Mouse (Mus musculus): ENCODE data around the gene Pafah1b3. TPM values are rescaled to one million over a fixed set of nuclear protein-coding genes. Genes with fewer than 3 reads are reported as not detected.
"Not testable (repeated sequence)": the region's sequence is repeated elsewhere in the genome, so short reads cannot be mapped to it uniquely, and the experiment has no call there.

Pafah1b3 gene
- 281 and 301 TPM in 2 replicates for polyA plus RNA-seq (2016; fragmentation: Nextera tagmentation; extraction: Ambion mirVana)

DNA sequence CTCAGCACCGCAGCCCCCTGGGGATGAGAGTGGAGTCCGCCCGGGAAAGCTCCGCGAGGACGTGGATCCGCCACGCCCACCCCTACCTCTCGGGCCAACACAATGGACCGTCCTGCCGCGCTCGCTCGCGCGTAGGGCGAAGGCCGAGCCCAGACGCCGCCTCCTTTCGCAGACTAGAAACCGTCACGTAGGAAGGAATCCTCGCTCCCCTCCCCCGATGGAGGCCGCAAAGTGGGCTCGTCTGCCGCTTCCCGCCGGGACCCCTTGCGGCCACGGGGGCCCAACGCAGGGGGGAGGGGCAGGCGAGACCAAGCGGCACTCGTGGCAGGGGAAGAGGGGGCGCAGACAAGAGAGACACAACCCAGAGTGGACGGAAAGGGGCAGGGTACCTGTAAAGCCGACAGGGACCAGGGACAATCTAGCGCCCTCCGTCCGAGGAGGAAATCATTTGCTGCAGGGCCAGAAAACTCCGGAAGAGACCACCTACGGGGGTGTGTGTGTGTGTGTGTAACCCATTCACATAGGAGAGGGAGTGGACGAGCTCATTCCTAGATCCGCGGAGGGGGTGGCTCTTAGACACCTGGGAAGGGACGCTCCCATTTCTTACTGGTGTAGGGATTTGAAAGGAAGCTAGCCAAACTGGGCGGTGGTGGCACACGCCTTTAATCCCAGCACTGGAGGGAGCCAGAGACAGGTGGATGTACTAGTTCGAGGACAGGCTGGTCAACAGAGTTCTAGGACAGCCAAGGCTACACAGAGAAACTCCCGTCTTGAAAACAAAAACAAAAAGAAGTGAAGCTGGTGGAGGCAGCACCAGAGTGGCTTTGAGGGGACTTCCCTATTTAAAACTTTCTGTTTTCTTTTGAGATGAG, at the start of gene Pafah1b3:
Gene Pafah1b3 (minus strand): TSS at position 533 of the 872 bp plus-strand sequence.
- H3K27ac ChIP-seq (replicated peaks) = peak within 1 kb of the TSS; percentile 93
- WGBS = under 1% methylated on average over 52 of the region's 52 CpGs

DNA sequence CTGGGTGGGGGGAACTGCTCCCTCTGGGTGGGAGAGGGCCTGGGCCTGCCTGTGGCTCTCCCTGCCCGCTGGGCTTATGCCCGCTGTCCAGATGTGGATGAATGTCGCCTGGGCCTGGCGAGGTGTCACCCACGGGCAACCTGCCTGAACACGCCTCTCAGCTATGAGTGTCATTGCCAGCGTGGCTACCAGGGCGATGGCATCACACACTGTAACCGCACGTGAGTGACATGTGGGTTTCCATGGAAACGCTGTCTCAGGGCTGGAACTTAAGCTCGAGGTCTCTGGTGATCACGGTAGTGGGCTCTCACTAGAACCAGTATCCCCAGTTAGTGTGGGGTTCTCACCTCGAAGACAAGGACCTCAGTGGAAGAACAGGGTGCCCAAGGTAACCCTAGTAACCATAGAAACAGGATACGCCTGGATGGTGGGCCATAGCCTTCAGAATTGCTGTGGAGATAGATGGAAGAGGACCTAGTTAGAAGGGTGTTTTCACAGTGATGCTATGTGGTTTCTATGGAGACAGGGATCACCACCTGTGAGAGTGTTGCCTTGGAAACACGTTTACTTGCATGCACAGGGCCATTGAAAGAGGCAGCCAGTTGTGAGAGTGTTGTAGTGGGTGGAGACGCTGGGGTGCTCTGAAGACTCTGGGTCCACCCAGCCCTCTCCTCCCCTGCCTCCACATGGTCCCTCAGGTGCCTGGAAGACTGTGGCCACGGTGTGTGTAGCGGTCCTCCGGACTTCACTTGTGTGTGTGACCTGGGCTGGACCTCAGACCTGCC, 43.4 kb upstream of the Pafah1b3 start:
- no peaks in the 10 kb centered on the region for H3K27me3 ChIP-seq (replicated peaks; ENCODE audit: low read depth, poor library complexity, severe bottlenecking)
- H3K36me3 ChIP-seq (replicated peaks) = peaks cover 95% of the 10 kb centered on the region
- H3K27ac ChIP-seq (replicated peaks) = no peak overlapping the region

More for the DNA sequence above, at the start of gene Pafah1b3:
- Histone ChIP-seq H3K4me1 (peaks cover 23% of the 10 kb centered on the region), H3K4me3 (peak within 1 kb of the TSS; percentile 95), H3K9me3 (no peaks in the 10 kb centered on the region), H3K36me3 (replicated peaks) (peaks cover 36% of the 10 kb centered on the region), H3K27me3 (replicated peaks; ENCODE audit: low read depth, poor library complexity, severe bottlenecking) (peaks cover 1% of the 10 kb centered on the region; the same call in 1 of the 2 replicates)
- peak; percentile 93 for DNase-seq (ENCODE audit: low spot score)

DNA sequence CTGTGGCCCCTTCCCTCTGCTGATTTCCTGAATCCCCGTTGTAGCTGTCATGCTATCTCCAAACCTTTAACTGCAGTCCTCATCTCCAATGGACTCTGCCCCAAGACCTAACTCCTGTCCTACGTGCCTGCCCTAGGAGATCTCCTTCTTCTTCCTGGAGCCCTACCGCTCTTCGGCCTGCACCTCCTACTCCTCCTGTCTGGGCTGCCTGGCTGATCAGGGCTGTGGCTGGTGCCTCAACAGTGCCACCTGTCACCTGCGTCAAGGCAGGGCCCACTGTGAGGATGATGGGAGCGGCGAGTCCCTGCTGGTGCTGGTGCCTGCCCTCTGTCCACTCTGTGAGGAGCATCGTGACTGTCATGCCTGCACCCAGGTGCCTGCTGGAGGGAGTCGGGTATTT, 41.5 kb upstream of the Pafah1b3 start:
- no peak for DNase-seq (ENCODE audit: low spot score)
- WGBS = 91% methylated on average over 9 of the region's 9 CpGs
- no peaks in the 10 kb centered on the region for H3K9me3 ChIP-seq
- no peaks in the 10 kb centered on the region for H3K27me3 ChIP-seq (replicated peaks; ENCODE audit: low read depth, poor library complexity, severe bottlenecking)
- H3K36me3 ChIP-seq (replicated peaks) = peaks cover 96% of the 10 kb centered on the region
- H3K4me1 ChIP-seq = no peaks in the 10 kb centered on the region
- no peak overlapping the region for H3K27ac ChIP-seq (replicated peaks)
- H3K4me3 ChIP-seq = no peak overlapping the region

More for the DNA sequence above, 43.4 kb upstream of the Pafah1b3 start:
- 84% methylated on average over 20 of the region's 20 CpGs for WGBS
- Histone ChIP-seq H3K4me3 (no peak overlapping the region), H3K4me1 (no peaks in the 10 kb centered on the region), H3K9me3 (no peaks in the 10 kb centered on the region)
- DNase-seq (ENCODE audit: low spot score) = no peak

DNA sequence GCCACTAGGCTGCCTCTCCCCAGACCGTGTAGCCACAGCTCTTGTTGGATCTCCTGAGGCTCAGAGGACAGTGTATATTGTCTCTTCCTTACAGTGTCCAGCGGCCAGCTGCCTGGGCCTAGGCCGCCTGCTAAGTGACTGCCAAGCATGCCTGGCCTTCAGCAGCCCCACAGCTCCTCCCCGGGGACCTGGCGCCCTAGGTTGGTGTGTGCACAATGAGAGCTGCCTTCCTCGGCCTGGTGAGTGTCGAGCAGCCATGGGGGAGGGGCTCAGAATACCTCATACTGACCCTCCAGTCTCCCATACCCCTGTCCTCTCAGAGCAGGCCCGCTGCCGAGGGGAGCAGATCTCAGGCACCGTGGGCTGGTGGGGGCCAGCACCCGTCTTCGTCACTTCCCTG, 36.7 kb upstream of the Pafah1b3 start:
- H3K4me3 ChIP-seq = no peak overlapping the region; the same call in 1 of the 2 replicates
- 86% methylated on average over 12 of the region's 12 CpGs for WGBS
- 0 out of 2 replicates have a peak, but pooled peaks cover 5% of the 10 kb centered on the region for H3K4me1 ChIP-seq
- H3K9me3 ChIP-seq = no peaks in the 10 kb centered on the region
- DNase-seq (ENCODE audit: low spot score) = no peak
- H3K27me3 ChIP-seq (replicated peaks; ENCODE audit: low read depth, poor library complexity, severe bottlenecking) = no peaks in the 10 kb centered on the region
- H3K36me3 ChIP-seq (replicated peaks) = peaks cover 94% of the 10 kb centered on the region
- H3K27ac ChIP-seq (replicated peaks) = no peak overlapping the region

DNA sequence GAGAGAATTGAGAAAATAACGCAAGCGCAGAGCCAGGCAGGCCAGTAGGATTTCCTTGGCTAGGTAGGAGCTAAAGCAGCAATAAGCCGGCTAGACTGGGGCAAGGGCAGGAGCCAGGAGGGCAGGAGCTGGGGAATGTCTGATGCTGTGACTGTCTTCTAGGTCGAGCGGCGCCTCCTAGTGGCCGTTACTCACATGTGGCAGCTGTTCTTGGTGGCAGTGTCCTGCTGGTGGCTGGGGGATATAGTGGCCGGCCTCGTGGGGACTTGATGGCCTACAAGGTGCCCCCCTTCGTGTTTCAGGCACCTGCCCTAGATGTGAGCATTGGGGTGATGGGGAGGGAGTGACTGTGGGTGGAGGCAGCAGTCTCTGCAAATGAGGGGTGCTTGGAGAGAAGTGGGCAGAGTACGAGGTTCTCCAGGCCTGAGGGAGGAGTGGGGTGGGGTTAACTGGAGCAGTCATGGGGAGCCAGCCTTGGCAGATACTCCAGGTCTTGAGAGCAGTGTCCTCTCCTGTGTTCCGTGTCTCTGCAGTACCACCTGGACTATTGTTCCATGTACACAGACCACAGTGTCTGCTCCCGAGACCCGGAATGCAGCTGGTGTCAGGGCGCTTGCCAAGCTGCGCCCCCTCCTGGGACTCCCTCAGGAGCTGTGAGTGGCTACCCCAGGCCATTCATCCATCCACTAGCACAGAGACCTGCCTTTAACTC, 36.0 kb upstream of the Pafah1b3 start:
- H3K36me3 ChIP-seq (replicated peaks) = peaks cover 95% of the 10 kb centered on the region
- H3K9me3 ChIP-seq = no peaks in the 10 kb centered on the region
- 41% methylated on average over 16 of the region's 16 CpGs for WGBS
- peak; percentile 83 for DNase-seq (ENCODE audit: low spot score)
- H3K27ac ChIP-seq (replicated peaks) = no peak overlapping the region; the same call in 1 of the 2 replicates
- 0 out of 2 replicates have a peak, but pooled peaks cover 5% of the 10 kb centered on the region for H3K4me1 ChIP-seq
- no peaks in the 10 kb centered on the region for H3K27me3 ChIP-seq (replicated peaks; ENCODE audit: low read depth, poor library complexity, severe bottlenecking)
- 0 out of 2 replicates have a peak overlapping the region, but pooled peaks have one; percentile 16 for H3K4me3 ChIP-seq

DNA sequence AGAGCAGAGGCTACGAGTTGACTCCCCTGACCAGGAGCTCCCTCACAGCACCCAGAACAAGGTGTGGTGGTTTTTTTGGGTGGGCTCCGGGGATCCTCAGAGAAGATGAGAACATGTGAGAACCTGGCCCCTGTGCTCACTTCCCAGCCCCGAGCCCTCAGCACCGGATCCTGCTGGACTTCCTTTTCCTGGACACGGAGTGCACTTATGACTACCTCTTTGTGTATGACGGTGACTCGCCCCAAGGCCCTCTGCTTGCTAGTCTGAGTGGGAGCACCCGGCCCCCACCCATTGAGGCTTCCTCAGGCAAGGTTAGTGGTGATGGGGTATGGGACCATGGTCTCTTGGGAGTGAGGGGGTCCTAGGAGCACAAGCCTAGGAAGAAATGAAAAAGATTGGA, 28.4 kb upstream of the Pafah1b3 start:
- H3K9me3 ChIP-seq = 0 out of 2 replicates have a peak, but pooled peaks cover 3% of the 10 kb centered on the region
- no peak overlapping the region; the same call in 1 of the 2 replicates for H3K27ac ChIP-seq (replicated peaks)
- peaks cover 29% of the 10 kb centered on the region for H3K4me1 ChIP-seq
- H3K36me3 ChIP-seq (replicated peaks) = peaks cover 65% of the 10 kb centered on the region
- no peaks in the 10 kb centered on the region for H3K27me3 ChIP-seq (replicated peaks; ENCODE audit: low read depth, poor library complexity, severe bottlenecking)
- no peak for DNase-seq (ENCODE audit: low spot score)
- 66% methylated on average over 8 of the region's 8 CpGs for WGBS
- H3K4me3 ChIP-seq = no peak overlapping the region

DNA sequence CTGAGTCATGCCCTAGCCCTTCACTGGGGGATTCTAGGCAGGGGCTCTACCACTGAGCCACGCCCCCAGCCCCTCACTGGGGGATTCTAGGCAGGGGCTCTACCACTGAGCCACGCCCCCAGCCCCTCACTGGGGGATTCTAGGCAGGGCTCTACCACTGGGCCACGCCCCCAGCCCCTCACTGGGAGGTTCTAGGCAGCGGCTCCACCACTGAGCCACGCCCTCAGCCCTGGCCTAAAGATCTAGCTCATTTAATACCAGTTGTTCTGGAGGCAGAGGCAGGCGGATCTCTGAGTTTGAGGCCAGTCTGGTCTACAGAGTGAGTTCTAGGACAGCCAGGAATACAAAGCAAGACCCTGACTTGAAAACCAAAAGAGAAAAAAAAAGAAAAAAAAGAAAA, 27.6 kb upstream of the Pafah1b3 start:
- not testable (repeated sequence) for H3K4me3 ChIP-seq; DNase-seq (ENCODE audit: low spot score); H3K9me3 ChIP-seq; H3K27me3 ChIP-seq (replicated peaks; ENCODE audit: low read depth, poor library complexity, severe bottlenecking); H3K27ac ChIP-seq (replicated peaks)
- peaks cover 32% of the 10 kb centered on the region for H3K4me1 ChIP-seq
- WGBS = 89% methylated on average over 6 of the region's 6 CpGs
- H3K36me3 ChIP-seq (replicated peaks) = peaks cover 59% of the 10 kb centered on the region

DNA sequence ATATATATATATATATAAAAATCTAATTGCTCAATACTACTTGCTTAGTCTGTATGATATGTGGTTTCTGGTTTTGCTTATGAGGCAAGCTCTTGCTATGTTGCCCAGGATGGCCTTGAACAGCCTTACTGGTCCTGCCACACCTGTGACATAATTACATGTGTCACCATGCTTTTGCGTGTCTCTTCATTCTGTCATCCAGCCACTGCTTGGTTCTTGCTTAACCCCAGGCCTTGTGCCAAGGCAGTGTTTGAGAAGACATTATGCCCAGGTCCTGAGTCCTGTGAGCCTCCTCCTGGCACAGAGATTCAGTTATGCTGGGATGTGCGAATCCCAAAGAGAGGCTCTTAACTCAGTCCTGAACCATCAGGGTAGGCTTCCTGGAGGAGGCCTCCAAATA, 25.4 kb upstream of the Pafah1b3 start:
- 88% methylated on average over 2 of the region's 2 CpGs for WGBS

DNA sequence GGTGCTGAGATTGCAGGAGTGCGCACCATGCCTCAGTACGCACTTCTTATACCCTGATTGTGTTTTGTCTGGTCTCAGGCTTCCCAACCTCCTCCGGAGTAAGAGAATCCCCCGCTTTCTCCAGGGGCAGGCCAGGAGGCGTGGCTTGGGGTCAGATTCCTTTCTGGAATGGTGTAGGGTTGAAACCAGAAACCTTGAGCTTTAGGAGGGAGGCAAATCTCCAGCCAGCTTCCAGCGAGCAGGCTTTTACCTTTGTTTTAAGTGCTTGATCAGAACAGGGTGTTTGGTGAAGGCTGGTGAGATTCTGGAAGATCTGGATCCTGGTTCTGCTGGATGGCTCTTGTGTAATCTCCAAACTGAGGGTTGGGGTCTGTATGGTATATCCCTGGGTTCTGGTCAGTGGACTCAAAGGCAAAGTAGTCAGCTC, 24.3 kb upstream of the Pafah1b3 start:
- peak overlapping the region; percentile 91 for H3K27ac ChIP-seq (replicated peaks)
- H3K4me3 ChIP-seq = peak overlapping the region; percentile 45
- H3K36me3 ChIP-seq (replicated peaks) = peaks cover 36% of the 10 kb centered on the region
- H3K9me3 ChIP-seq = 0 out of 2 replicates have a peak, but pooled peaks cover 3% of the 10 kb centered on the region
- WGBS = 1% methylated on average over 6 of the region's 6 CpGs
- peaks cover 44% of the 10 kb centered on the region for H3K4me1 ChIP-seq
- no peaks in the 10 kb centered on the region for H3K27me3 ChIP-seq (replicated peaks; ENCODE audit: low read depth, poor library complexity, severe bottlenecking)
- peak; percentile 90 for DNase-seq (ENCODE audit: low spot score)

More for the DNA sequence above, 25.4 kb upstream of the Pafah1b3 start:
- 0 out of 2 replicates have a peak overlapping the region, but pooled peaks have one; percentile 0 for H3K4me3 ChIP-seq
- 0 out of 2 replicates have a peak, but pooled peaks cover 3% of the 10 kb centered on the region for H3K9me3 ChIP-seq
- DNase-seq (ENCODE audit: low spot score) = no peak
- H3K4me1 ChIP-seq = peaks cover 36% of the 10 kb centered on the region
- H3K27ac ChIP-seq (replicated peaks) = peak overlapping the region; percentile 41; the same call in 1 of the 2 replicates
- H3K27me3 ChIP-seq (replicated peaks; ENCODE audit: low read depth, poor library complexity, severe bottlenecking) = no peaks in the 10 kb centered on the region
- H3K36me3 ChIP-seq (replicated peaks) = peaks cover 47% of the 10 kb centered on the region

DNA sequence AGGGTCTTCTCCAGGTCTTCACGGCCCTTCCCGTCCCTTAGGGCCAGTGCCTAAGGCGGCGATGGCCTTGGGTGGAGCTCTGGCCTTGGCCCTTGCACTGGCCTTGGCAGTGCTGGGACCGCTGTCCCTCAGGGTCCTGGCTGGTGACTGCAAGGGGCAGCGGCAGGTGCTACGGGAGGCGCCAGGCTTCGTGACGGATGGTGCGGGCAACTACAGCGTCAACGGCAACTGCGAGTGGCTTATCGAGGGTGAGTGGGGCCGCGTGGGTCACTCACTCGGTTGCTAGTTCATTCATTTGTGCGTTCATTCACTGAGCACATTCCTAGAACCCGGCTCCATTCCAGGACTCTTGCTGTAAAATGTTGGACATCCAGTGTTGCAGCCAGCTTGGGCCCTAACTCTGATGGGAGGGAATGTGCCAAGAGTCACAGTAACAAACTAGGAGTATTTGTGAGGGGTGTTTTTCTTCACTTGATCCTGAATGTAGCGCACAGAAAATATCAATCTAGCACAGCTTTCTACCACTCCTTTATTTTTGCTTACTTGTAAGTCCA, 19.7 kb upstream of the Pafah1b3 start:
- DNase-seq (ENCODE audit: low spot score) = no peak
- H3K27ac ChIP-seq (replicated peaks) = peak overlapping the region; percentile 91
- H3K4me3 ChIP-seq = peak overlapping the region; percentile 78
- H3K36me3 ChIP-seq (replicated peaks) = peaks cover 12% of the 10 kb centered on the region; the same call in 1 of the 2 replicates
- H3K4me1 ChIP-seq = peaks cover 56% of the 10 kb centered on the region
- WGBS = 18% methylated on average over 21 of the region's 21 CpGs
- peaks cover 37% of the 10 kb centered on the region for H3K27me3 ChIP-seq (replicated peaks; ENCODE audit: low read depth, poor library complexity, severe bottlenecking)
- no peaks in the 10 kb centered on the region for H3K9me3 ChIP-seq

DNA sequence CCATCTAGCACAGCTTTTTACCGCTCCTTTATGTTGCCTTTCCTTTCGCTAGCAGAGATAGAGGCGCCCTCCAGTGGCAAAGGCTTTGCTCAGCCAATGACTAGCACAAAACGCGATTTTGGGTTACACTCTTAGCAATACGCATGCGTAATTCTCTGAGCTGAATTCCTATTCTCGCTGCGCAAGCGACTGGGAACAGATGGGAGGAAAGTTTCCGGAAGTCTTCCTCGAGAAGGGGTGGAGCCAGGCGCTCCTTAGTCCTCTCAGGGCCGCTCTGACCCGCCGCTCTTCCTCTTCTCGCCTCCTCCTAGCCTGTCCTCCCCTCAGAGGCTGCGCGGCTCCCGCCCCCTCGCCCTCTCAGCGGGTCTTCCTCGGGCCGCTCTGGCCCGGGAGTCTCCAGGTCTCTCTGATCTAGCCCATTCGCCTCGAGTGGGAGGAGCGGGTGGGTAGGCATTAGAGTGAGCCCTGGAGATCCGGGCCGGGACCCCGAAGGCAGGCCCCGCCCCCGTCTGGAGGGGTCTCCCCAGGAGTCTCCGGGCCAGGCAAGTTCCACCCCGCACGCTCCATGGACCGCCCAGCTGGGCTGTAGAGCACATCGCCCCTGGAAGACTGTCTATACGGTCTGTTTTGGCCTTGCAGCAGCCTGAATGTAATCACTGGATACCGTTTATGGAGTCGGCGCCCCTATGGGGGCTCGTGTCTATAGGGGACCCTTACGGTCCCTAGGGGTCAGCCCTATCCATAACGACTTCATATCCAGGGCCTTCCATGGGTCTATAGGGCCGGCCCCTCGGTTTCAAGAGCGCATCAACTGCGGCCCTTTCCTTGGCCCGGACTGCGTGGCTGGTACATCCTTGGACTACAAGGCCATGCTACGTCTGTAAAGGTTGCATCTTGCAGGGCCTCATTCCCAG, 19.0 kb upstream of the Pafah1b3 start, which contains the start of gene Megf8:
Gene Megf8 (plus strand): TSS at position 633 of the 914 bp plus-strand sequence.
- under 1% methylated on average over 52 of the region's 52 CpGs for WGBS
- peak; percentile 97 for DNase-seq (ENCODE audit: low spot score)
- peaks cover 44% of the 10 kb centered on the region for H3K27me3 ChIP-seq (replicated peaks; ENCODE audit: low read depth, poor library complexity, severe bottlenecking)
- H3K9me3 ChIP-seq = no peaks in the 10 kb centered on the region
- H3K36me3 ChIP-seq (replicated peaks) = peaks cover 12% of the 10 kb centered on the region; the same call in 1 of the 2 replicates
- peak within 1 kb of the TSS; percentile 91 for H3K27ac ChIP-seq (replicated peaks)
- peaks cover 48% of the 10 kb centered on the region for H3K4me1 ChIP-seq
- peak within 1 kb of the TSS; percentile 78 for H3K4me3 ChIP-seq
